Comparison of ENCODE assay signal across 14 mouse cellular contexts in genomic region chr13:40968564-40968963, GRCm38 (mm10). TPM values are rescaled to one million over a fixed set of nuclear protein-coding genes. Genes with fewer than 3 reads are reported as not detected.
DNase-seq lines count a peak whose midpoint lies in the region; ATAC-seq and TF ChIP-seq lines count a peak whose summit lies in the region.
"Had no signal": no experiment of that assay in that cellular context is flagged by ENCODE, and none has a peak within 500 bp of the region (broad histone marks: within the 10 kb centered on the region; RNA-seq: fewer than 3 reads in every experiment).

No protein-coding gene starts in this region.

- WGBS in spleen, adult 2 months = 11% methylated on average over 5 of the region's 5 CpGs
- 83% methylated on average over 5 of the region's 5 CpGs for WGBS in forebrain, embryonic 13.5 days

- TF ChIP-seq POLR2A in spleen, adult 2 months (IDR thresholded peaks at IDR 0.05; ENCODE audit: low read depth, low read length) = no peak

- peak; percentile 25 for DNase-seq in adrenal gland, adult 2 months
- DNase-seq in adrenal gland, adult 8-10 months = no peak
- no peak for DNase-seq in spleen, adult 2 months (ENCODE audit: low read depth in 1 of 2, low spot score in 2 of 2)
- DNase-seq in spleen, postnatal 10 days (ENCODE audit: low spot score in 2 of 2) = no peak
- DNase-seq in T-cell, adult 2 months (ENCODE audit: low spot score) = no peak
- DNase-seq: cerebellum, postnatal 10 days had no signal

- TF ChIP-seq CTCF in spleen, adult 2 months (IDR thresholded peaks at IDR 0.05; ENCODE audit: extremely low read depth, insufficient read depth, insufficient read length, insufficient replicate concordance) = no peak

- H3K4me3 ChIP-seq in spleen, adult 2 months (ENCODE audit: extremely low read depth, insufficient read depth, insufficient read length) = no peak overlapping the region
- no peak overlapping the region for H3K4me3 ChIP-seq in forebrain, embryonic 13.5 days
- H3K4me3 ChIP-seq: embryonic facial prominence, embryonic 10.5 days; heart, embryonic 13.5 days; intestine, embryonic 15.5 days; midbrain, embryonic 15.5 days; neural tube, embryonic 13.5 days had no signal

- no peak overlapping the region for H3K9ac ChIP-seq in forebrain, embryonic 13.5 days
- H3K9ac ChIP-seq: heart, embryonic 13.5 days; intestine, embryonic 15.5 days; midbrain, embryonic 15.5 days; neural tube, embryonic 13.5 days had no signal

- H3K36me3 ChIP-seq in spleen, adult 2 months (ENCODE audit: control insufficient read depth, insufficient read depth, low read length) = no peaks in the 10 kb centered on the region
- no peaks in the 10 kb centered on the region for H3K36me3 ChIP-seq in forebrain, embryonic 13.5 days (ENCODE audit: poor library complexity, severe bottlenecking)
- H3K36me3 ChIP-seq: embryonic facial prominence, embryonic 10.5 days; heart, embryonic 13.5 days; intestine, embryonic 15.5 days; midbrain, embryonic 15.5 days; neural tube, embryonic 13.5 days had no signal

- H3K4me2 ChIP-seq in forebrain, embryonic 13.5 days = no peak overlapping the region
- H3K4me2 ChIP-seq: heart, embryonic 13.5 days; intestine, embryonic 15.5 days; midbrain, embryonic 15.5 days; neural tube, embryonic 13.5 days had no signal

- peak; percentile 79 for ATAC-seq in granulocyte monocyte progenitor cell, adult 5-6 weeks (replicated peaks; ENCODE audit: poor library complexity, severe bottlenecking)
- ATAC-seq in megakaryocyte progenitor cell, adult 5-6 weeks (replicated peaks; ENCODE audit: poor library complexity) = peak; percentile 83
- no peak for ATAC-seq in forebrain, embryonic 13.5 days
- ATAC-seq: intestine, embryonic 15.5 days; midbrain, embryonic 15.5 days had no signal

- H3K4me1 ChIP-seq in spleen, adult 2 months (ENCODE audit: control insufficient read depth, insufficient read depth, insufficient read length) = no peaks in the 10 kb centered on the region
- no peaks in the 10 kb centered on the region for H3K4me1 ChIP-seq in forebrain, embryonic 13.5 days
- H3K4me1 ChIP-seq: embryonic facial prominence, embryonic 10.5 days; heart, embryonic 13.5 days; intestine, embryonic 15.5 days; midbrain, embryonic 15.5 days; neural tube, embryonic 13.5 days had no signal

- H3K27ac ChIP-seq in spleen, adult 2 months (ENCODE audit: insufficient read depth, low read length) = peak overlapping the region; percentile 37
- H3K27ac ChIP-seq in forebrain, embryonic 13.5 days = no peak overlapping the region
- H3K27ac ChIP-seq: embryonic facial prominence, embryonic 10.5 days; heart, embryonic 13.5 days; intestine, embryonic 15.5 days; midbrain, embryonic 15.5 days; neural tube, embryonic 13.5 days had no signal

- no peaks in the 10 kb centered on the region for H3K9me3 ChIP-seq in forebrain, embryonic 13.5 days (replicated peaks)
- H3K9me3 ChIP-seq: embryonic facial prominence, embryonic 10.5 days; heart, embryonic 13.5 days; intestine, embryonic 15.5 days; midbrain, embryonic 15.5 days; neural tube, embryonic 13.5 days had no signal

- no peaks in the 10 kb centered on the region for H3K27me3 ChIP-seq in spleen, adult 2 months (ENCODE audit: control insufficient read depth, insufficient read depth, low read length)
- no peaks in the 10 kb centered on the region for H3K27me3 ChIP-seq in forebrain, embryonic 13.5 days
- H3K27me3 ChIP-seq: heart, embryonic 13.5 days; intestine, embryonic 15.5 days; midbrain, embryonic 15.5 days; neural tube, embryonic 13.5 days had no signal

RNA-seq across cellular contexts. Expression of gene Pak1ip1, which starts 32.3 kb away (rescaled TPM):
- 10 to 100 TPM; 50.1 to 61.7 TPM for total RNA-seq in adrenal gland, adult 2 months (2021)
- 78.6 and 87.0 TPM in 2 replicates for polyA plus RNA-seq in adrenal gland, adult 2 months (2012; rRNA removed)
- 10 to 100 TPM; 55.7 to 64.6 (median 57.4) TPM for total RNA-seq in adrenal gland, adult 8-10 months (2022)
- polyA plus RNA-seq in spleen, adult 2 months (2012; rRNA removed) = 36.2 and 44.5 TPM in 2 replicates
- total RNA-seq in granulocyte monocyte progenitor cell, adult 5-6 weeks (2014; fragmentation: Nextera tagmentation) = 48.6 and 63.5 TPM in 2 replicates
- total RNA-seq in granulocyte monocyte progenitor cell, adult 5-6 weeks (2017) = 102 and 104 TPM in 2 replicates
- 53.8 and 66.7 TPM in 2 replicates for total RNA-seq in megakaryocyte progenitor cell, adult 5-6 weeks (2015)
- 108 and 112 TPM in 2 replicates for total RNA-seq in megakaryocyte progenitor cell, adult 5-6 weeks (2017)
- polyA plus RNA-seq in forebrain, embryonic 13.5 days (2015; fragmentation: Nextera tagmentation; extraction: Ambion mirVana) = 86.3 and 87.4 TPM in 2 replicates

RNA-seq across cellular contexts. Expression of gene Tmem14c, which starts 47.5 kb away (rescaled TPM):
- 100 to 1,000 TPM; 126 to 176 TPM for total RNA-seq in adrenal gland, adult 2 months (2021)
- polyA plus RNA-seq in adrenal gland, adult 2 months (2012; rRNA removed) = 77.8 and 84.7 TPM in 2 replicates
- total RNA-seq in adrenal gland, adult 8-10 months (2022) = 100 to 1,000 TPM; 108 to 169 (median 133) TPM
- 82.3 and 88.8 TPM in 2 replicates for polyA plus RNA-seq in spleen, adult 2 months (2012; rRNA removed)
- total RNA-seq in granulocyte monocyte progenitor cell, adult 5-6 weeks (2014; fragmentation: Nextera tagmentation) = 199 and 201 TPM in 2 replicates
- total RNA-seq in granulocyte monocyte progenitor cell, adult 5-6 weeks (2017) = 150 and 161 TPM in 2 replicates
- total RNA-seq in megakaryocyte progenitor cell, adult 5-6 weeks (2015) = 206 and 216 TPM in 2 replicates
- 109 and 136 TPM in 2 replicates for total RNA-seq in megakaryocyte progenitor cell, adult 5-6 weeks (2017)
- polyA plus RNA-seq in forebrain, embryonic 13.5 days (2015; fragmentation: Nextera tagmentation; extraction: Ambion mirVana) = 132 and 144 TPM in 2 replicates
